Mouse (Mus musculus): ENCODE measurements at regions not wholly inside any gene's neighbourhood (a gene's known extent, or its start where the extent isn't known, plus 50 kb on each side); places are given as distances from the start of the nearest gene placed in this dataset.
A peak's percentile ranks its signal among the peaks of the same experiment; 100 is the strongest.

- Histone ChIP-seq H3K36me3 (ENCODE audit: control insufficient read depth, insufficient read depth, low read length) (no peaks in the 10 kb centered on the region), H3K27ac (replicated peaks; ENCODE audit: low read depth, low read length) (no peak overlapping the region), H3K4me2 (ENCODE audit: low read length) (no peak overlapping the region), H3K4me3 (replicated peaks; ENCODE audit: low read depth, low read length) (no peak overlapping the region), H3K4me1 (ENCODE audit: control insufficient read depth, insufficient read depth, low read length) (peaks cover 9% of the 10 kb centered on the region; the same call in 1 of the 2 replicates), H3K9me3 (ENCODE audit: control insufficient read depth, low read length) (no peaks in the 10 kb centered on the region), H3K9ac (replicated peaks; ENCODE audit: low read length) (no peak overlapping the region), H3K27me3 (ENCODE audit: control insufficient read depth, insufficient read depth, low read length) (no peaks in the 10 kb centered on the region)
- no peak for ATAC-seq (ENCODE audit: low FRiP score, low TSS enrichment)
- peak; percentile 16 for DNase-seq
- 19% methylated on average over 6 of the region's 6 CpGs for WGBS
Measured at GRCm38 (mm10) chr5:106296721-106297120, 161.2 kb downstream of the Barhl2 start.

- H3K4me2 ChIP-seq (ENCODE audit: low read length): no peak overlapping the region
- WGBS: 26% methylated on average over 2 of the region's 2 CpGs
- ATAC-seq (ENCODE audit: low FRiP score, low TSS enrichment) (no peak), DNase-seq (no peak)
- H3K9ac ChIP-seq (replicated peaks; ENCODE audit: low read length): no peak overlapping the region
- no peaks in the 10 kb centered on the region for H3K9me3 ChIP-seq (ENCODE audit: control insufficient read depth, low read length)
- H3K36me3 ChIP-seq (ENCODE audit: control insufficient read depth, insufficient read depth, low read length): no peaks in the 10 kb centered on the region
- H3K27ac ChIP-seq (replicated peaks; ENCODE audit: low read depth, low read length): no peak overlapping the region
- H3K4me3 ChIP-seq (replicated peaks; ENCODE audit: low read depth, low read length): no peak overlapping the region
- H3K27me3 ChIP-seq (ENCODE audit: control insufficient read depth, insufficient read depth, low read length): no peaks in the 10 kb centered on the region
- peaks cover 9% of the 10 kb centered on the region; the same call in 1 of the 2 replicates for H3K4me1 ChIP-seq (ENCODE audit: control insufficient read depth, insufficient read depth, low read length)
Measured at GRCm38 (mm10) chr5:106295993-106296392, 162.0 kb downstream of the Barhl2 start.

GRCm38 (mm10) chr5:106295538-106295937 is 162.4 kb downstream of the Barhl2 start:
- peaks cover 9% of the 10 kb centered on the region; the same call in 1 of the 2 replicates for H3K4me1 ChIP-seq (ENCODE audit: control insufficient read depth, insufficient read depth, low read length)
- DNase-seq (peak; percentile 58), ATAC-seq (ENCODE audit: low FRiP score, low TSS enrichment) (no peak)
- no peak overlapping the region for H3K27ac ChIP-seq (replicated peaks; ENCODE audit: low read depth, low read length)
- H3K4me3 ChIP-seq (replicated peaks; ENCODE audit: low read depth, low read length): no peak overlapping the region
- WGBS: 2% methylated on average over 3 of the region's 3 CpGs
- H3K4me2 ChIP-seq (ENCODE audit: low read length): no peak overlapping the region
- no peaks in the 10 kb centered on the region for H3K27me3 ChIP-seq (ENCODE audit: control insufficient read depth, insufficient read depth, low read length)
- no peak overlapping the region for H3K9ac ChIP-seq (replicated peaks; ENCODE audit: low read length)
- no peaks in the 10 kb centered on the region for H3K9me3 ChIP-seq (ENCODE audit: control insufficient read depth, low read length)
- H3K36me3 ChIP-seq (ENCODE audit: control insufficient read depth, insufficient read depth, low read length): no peaks in the 10 kb centered on the region

- H3K4me2 ChIP-seq (ENCODE audit: low read length): no peak overlapping the region
- H3K36me3 ChIP-seq (ENCODE audit: control insufficient read depth, insufficient read depth, low read length): no peaks in the 10 kb centered on the region
- peaks cover 9% of the 10 kb centered on the region; the same call in 1 of the 2 replicates for H3K4me1 ChIP-seq (ENCODE audit: control insufficient read depth, insufficient read depth, low read length)
- ATAC-seq (ENCODE audit: low FRiP score, low TSS enrichment): no peak
- H3K9me3 ChIP-seq (ENCODE audit: control insufficient read depth, low read length): no peaks in the 10 kb centered on the region
- no peak for DNase-seq
- no peak overlapping the region for H3K27ac ChIP-seq (replicated peaks; ENCODE audit: low read depth, low read length)
- WGBS: 84% methylated on average over 16 of the region's 16 CpGs
- no peaks in the 10 kb centered on the region for H3K27me3 ChIP-seq (ENCODE audit: control insufficient read depth, insufficient read depth, low read length)
- no peak overlapping the region for H3K9ac ChIP-seq (replicated peaks; ENCODE audit: low read length)
- no peak overlapping the region for H3K4me3 ChIP-seq (replicated peaks; ENCODE audit: low read depth, low read length)
Measured at GRCm38 (mm10) chr5:106292387-106293229, 165.4 kb downstream of the Barhl2 start.

- Histone ChIP-seq H3K4me1 (ENCODE audit: control insufficient read depth, insufficient read depth, low read length) (peaks cover 4% of the 10 kb centered on the region; the same call in 1 of the 2 replicates), H3K9ac (replicated peaks; ENCODE audit: low read length) (no peak overlapping the region), H3K4me3 (replicated peaks; ENCODE audit: low read depth, low read length) (no peak overlapping the region), H3K27me3 (ENCODE audit: control insufficient read depth, insufficient read depth, low read length) (no peaks in the 10 kb centered on the region), H3K4me2 (ENCODE audit: low read length) (0 out of 2 replicates have a peak overlapping the region, but pooled peaks have one; percentile 21), H3K27ac (replicated peaks; ENCODE audit: low read depth, low read length) (no peak overlapping the region), H3K9me3 (ENCODE audit: control insufficient read depth, low read length) (no peaks in the 10 kb centered on the region), H3K36me3 (ENCODE audit: control insufficient read depth, insufficient read depth, low read length) (no peaks in the 10 kb centered on the region)
- peak; percentile 62 for DNase-seq
- ATAC-seq (ENCODE audit: low FRiP score, low TSS enrichment): no peak
- 0% methylated on average over 4 of the region's 4 CpGs for WGBS
Measured at GRCm38 (mm10) chr5:106285152-106285551, 172.8 kb downstream of the Barhl2 start.

GRCm38 (mm10) chr5:106284731-106285130 is 173.2 kb downstream of the Barhl2 start:
- 0 out of 2 replicates have a peak overlapping the region, but pooled peaks have one; percentile 21 for H3K4me2 ChIP-seq (ENCODE audit: low read length)
- 13% methylated on average over 9 of the region's 9 CpGs for WGBS
- H3K27ac ChIP-seq (replicated peaks; ENCODE audit: low read depth, low read length): no peak overlapping the region
- DNase-seq: peak; percentile 56
- H3K27me3 ChIP-seq (ENCODE audit: control insufficient read depth, insufficient read depth, low read length): no peaks in the 10 kb centered on the region
- no peaks in the 10 kb centered on the region for H3K36me3 ChIP-seq (ENCODE audit: control insufficient read depth, insufficient read depth, low read length)
- H3K9ac ChIP-seq (replicated peaks; ENCODE audit: low read length): no peak overlapping the region
- peaks cover 4% of the 10 kb centered on the region; the same call in 1 of the 2 replicates for H3K4me1 ChIP-seq (ENCODE audit: control insufficient read depth, insufficient read depth, low read length)
- H3K9me3 ChIP-seq (ENCODE audit: control insufficient read depth, low read length): no peaks in the 10 kb centered on the region
- no peak overlapping the region for H3K4me3 ChIP-seq (replicated peaks; ENCODE audit: low read depth, low read length)
- ATAC-seq (ENCODE audit: low FRiP score, low TSS enrichment): no peak

- ATAC-seq (ENCODE audit: low FRiP score, low TSS enrichment) (no peak), DNase-seq (peak; percentile 24)
- Histone ChIP-seq H3K36me3 (ENCODE audit: control insufficient read depth, insufficient read depth, low read length) (no peaks in the 10 kb centered on the region), H3K4me2 (ENCODE audit: low read length) (no peak overlapping the region), H3K4me1 (ENCODE audit: control insufficient read depth, insufficient read depth, low read length) (peaks cover 4% of the 10 kb centered on the region; the same call in 1 of the 2 replicates), H3K9ac (replicated peaks; ENCODE audit: low read length) (no peak overlapping the region), H3K4me3 (replicated peaks; ENCODE audit: low read depth, low read length) (no peak overlapping the region), H3K27ac (replicated peaks; ENCODE audit: low read depth, low read length) (no peak overlapping the region), H3K9me3 (ENCODE audit: control insufficient read depth, low read length) (no peaks in the 10 kb centered on the region), H3K27me3 (ENCODE audit: control insufficient read depth, insufficient read depth, low read length) (no peaks in the 10 kb centered on the region)
- 85% methylated on average over 9 of the region's 9 CpGs for WGBS
Measured at GRCm38 (mm10) chr5:106282646-106283045, 175.3 kb downstream of the Barhl2 start.

GRCm38 (mm10) chr5:106277786-106278185 is 180.2 kb downstream of the Barhl2 start:
- WGBS: 85% methylated on average over 8 of the region's 8 CpGs
- no peaks in the 10 kb centered on the region for H3K36me3 ChIP-seq (ENCODE audit: control insufficient read depth, insufficient read depth, low read length)
- DNase-seq: no peak

GRCm38 (mm10) chr5:106277231-106277630 is 180.7 kb downstream of the Barhl2 start:
- Histone ChIP-seq H3K4me1 (ENCODE audit: control insufficient read depth, insufficient read depth, low read length) (peaks cover 5% of the 10 kb centered on the region; the same call in 1 of the 2 replicates), H3K9ac (replicated peaks; ENCODE audit: low read length) (no peak overlapping the region), H3K27me3 (ENCODE audit: control insufficient read depth, insufficient read depth, low read length) (no peaks in the 10 kb centered on the region), H3K4me2 (ENCODE audit: low read length) (no peak overlapping the region), H3K9me3 (ENCODE audit: control insufficient read depth, low read length) (no peaks in the 10 kb centered on the region), H3K27ac (replicated peaks; ENCODE audit: low read depth, low read length) (no peak overlapping the region), H3K36me3 (ENCODE audit: control insufficient read depth, insufficient read depth, low read length) (no peaks in the 10 kb centered on the region), H3K4me3 (replicated peaks; ENCODE audit: low read depth, low read length) (no peak overlapping the region)
- WGBS: 86% methylated on average over 9 of the region's 9 CpGs
- no peak for ATAC-seq (ENCODE audit: low FRiP score, low TSS enrichment)
- DNase-seq: no peak

More at GRCm38 (mm10) chr5:106277786-106278185, 180.2 kb downstream of the Barhl2 start:
- H3K27ac ChIP-seq (replicated peaks; ENCODE audit: low read depth, low read length): no peak overlapping the region
- no peak for ATAC-seq (ENCODE audit: low FRiP score, low TSS enrichment)
- H3K4me3 ChIP-seq (replicated peaks; ENCODE audit: low read depth, low read length): no peak overlapping the region
- H3K27me3 ChIP-seq (ENCODE audit: control insufficient read depth, insufficient read depth, low read length): no peaks in the 10 kb centered on the region
- no peaks in the 10 kb centered on the region for H3K9me3 ChIP-seq (ENCODE audit: control insufficient read depth, low read length)
- no peak overlapping the region for H3K9ac ChIP-seq (replicated peaks; ENCODE audit: low read length)
- peaks cover 5% of the 10 kb centered on the region; the same call in 1 of the 2 replicates for H3K4me1 ChIP-seq (ENCODE audit: control insufficient read depth, insufficient read depth, low read length)
- no peak overlapping the region for H3K4me2 ChIP-seq (ENCODE audit: low read length)
